ENCODE assay signal across 10 mouse cellular contexts in the genomic region with DNA sequence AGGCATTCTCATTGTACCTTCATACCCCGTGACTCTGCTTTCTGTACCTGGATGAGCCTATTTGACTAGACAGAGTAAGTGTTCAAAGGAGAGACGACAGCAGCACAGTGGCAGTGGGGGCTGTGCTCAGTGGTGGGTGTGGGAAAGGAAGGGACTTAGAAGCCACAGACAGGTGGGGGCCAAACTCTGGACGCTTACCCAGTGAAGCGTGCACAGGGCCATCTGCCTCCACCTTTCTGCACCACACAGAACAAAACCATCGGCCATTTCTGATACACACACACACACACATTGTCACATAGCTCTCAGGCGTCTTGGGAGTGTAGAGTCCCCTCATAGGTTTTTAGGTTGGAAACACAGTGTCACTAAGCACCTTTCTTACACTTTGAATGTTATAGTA.
DNase-seq lines count a peak whose midpoint lies in the region; ATAC-seq lines count a peak whose summit lies in the region.
"Had no signal": no experiment of that assay in that cellular context is flagged by ENCODE, and none has a peak within 500 bp of the region (broad histone marks: within the 10 kb centered on the region; RNA-seq: fewer than 3 reads in every experiment).

No protein-coding gene starts in this region.

- ATAC-seq in heart, embryonic 11.5 days (replicated peaks; ENCODE audit: insufficient number of reproducible peaks, low FRiP score, low TSS enrichment) = no peak
- ATAC-seq in midbrain, embryonic 15.5 days (replicated peaks) = 0 out of 2 replicates have a peak, but pooled peaks have one; percentile 43
- no peak for ATAC-seq in midbrain, embryonic 14.5 days (ENCODE audit: low FRiP score, low TSS enrichment)
- ATAC-seq: intestine, embryonic 16.5 days had no signal

- H3K9ac ChIP-seq in heart, embryonic 11.5 days (ENCODE audit: low read depth, low read length) = no peak overlapping the region
- no peak overlapping the region for H3K9ac ChIP-seq in midbrain, embryonic 15.5 days
- no peak overlapping the region for H3K9ac ChIP-seq in midbrain, embryonic 14.5 days (replicated peaks; ENCODE audit: low read length)

- no peaks in the 10 kb centered on the region for H3K9me3 ChIP-seq in heart, embryonic 11.5 days (replicated peaks; ENCODE audit: control insufficient read depth, low read length)
- no peaks in the 10 kb centered on the region for H3K9me3 ChIP-seq in midbrain, embryonic 15.5 days
- H3K9me3 ChIP-seq in midbrain, embryonic 14.5 days (ENCODE audit: control insufficient read depth, low read length) = no peaks in the 10 kb centered on the region
- H3K9me3 ChIP-seq: G1E had no signal

- WGBS in heart, embryonic 11.5 days (ENCODE audit: insufficient replicate concordance) = 87% methylated on average over 6 of the region's 6 CpGs
- 83% methylated on average over 6 of the region's 6 CpGs for WGBS in midbrain, embryonic 15.5 days
- 74% methylated on average over 6 of the region's 6 CpGs for WGBS in midbrain, embryonic 14.5 days

- H3K4me1 ChIP-seq in heart, embryonic 11.5 days (ENCODE audit: control insufficient read depth, insufficient read depth, low read length) = peaks cover 12% of the 10 kb centered on the region
- 0 out of 2 replicates have a peak, but pooled peaks cover 2% of the 10 kb centered on the region for H3K4me1 ChIP-seq in midbrain, embryonic 15.5 days
- H3K4me1 ChIP-seq in midbrain, embryonic 14.5 days (ENCODE audit: control insufficient read depth, insufficient read depth, low read length) = 0 out of 2 replicates have a peak, but pooled peaks cover 4% of the 10 kb centered on the region

- no peak overlapping the region for H3K4me3 ChIP-seq in heart, embryonic 11.5 days (ENCODE audit: low read depth, low read length)
- no peak overlapping the region for H3K4me3 ChIP-seq in midbrain, embryonic 15.5 days
- H3K4me3 ChIP-seq in midbrain, embryonic 14.5 days (replicated peaks; ENCODE audit: low read depth, low read length) = no peak overlapping the region

- H3K27ac ChIP-seq in heart, embryonic 11.5 days (ENCODE audit: low read depth, low read length) = no peak overlapping the region
- H3K27ac ChIP-seq in midbrain, embryonic 15.5 days = no peak overlapping the region
- no peak overlapping the region for H3K27ac ChIP-seq in midbrain, embryonic 14.5 days (replicated peaks; ENCODE audit: low read depth, low read length)

- no peaks in the 10 kb centered on the region for H3K36me3 ChIP-seq in heart, embryonic 11.5 days (ENCODE audit: control insufficient read depth, insufficient read depth, low read length)
- H3K36me3 ChIP-seq in midbrain, embryonic 15.5 days (replicated peaks) = no peaks in the 10 kb centered on the region
- H3K36me3 ChIP-seq in midbrain, embryonic 14.5 days (ENCODE audit: control insufficient read depth, insufficient read depth, low read length) = no peaks in the 10 kb centered on the region
- H3K36me3 ChIP-seq: G1E had no signal

- no peaks in the 10 kb centered on the region for H3K27me3 ChIP-seq in heart, embryonic 11.5 days (ENCODE audit: control insufficient read depth, insufficient read depth, low read length)
- no peaks in the 10 kb centered on the region for H3K27me3 ChIP-seq in midbrain, embryonic 15.5 days (replicated peaks)
- H3K27me3 ChIP-seq in midbrain, embryonic 14.5 days (ENCODE audit: control insufficient read depth, insufficient read depth, low read length) = no peaks in the 10 kb centered on the region

- H3K4me2 ChIP-seq in heart, embryonic 11.5 days = no peak overlapping the region
- H3K4me2 ChIP-seq in midbrain, embryonic 15.5 days = no peak overlapping the region
- H3K4me2 ChIP-seq in midbrain, embryonic 14.5 days (ENCODE audit: low read length) = no peak overlapping the region

- peak; percentile 87 for DNase-seq in heart, adult 11 months
- no peak for DNase-seq in midbrain, embryonic 14.5 days
- DNase-seq in cerebellum, postnatal 25 days = peak; percentile 80 to 82
- peak; percentile 25 to 62 for DNase-seq in spleen, postnatal 4 days (ENCODE audit: low spot score in 2 of 2)
- no peak for DNase-seq in left cerebral cortex, adult 8-10 months (ENCODE audit: low spot score in 2 of 2)
- no peak for DNase-seq in layer of hippocampus, postnatal 14 days (ENCODE audit: low spot score in 2 of 2)

Comparison
In these comparisons a context has a peak if more than half of its experiments do, and no peak if none do; other contexts are left out.
1. DNase-seq: peak in heart, adult 11 months (single experiment), cerebellum, postnatal 25 days (2 of 2) and spleen, postnatal 4 days (2 of 2); none in midbrain, embryonic 14.5 days (single experiment), left cerebral cortex, adult 8-10 months (0 of 2) and layer of hippocampus, postnatal 14 days (0 of 2).